Mouse (Mus musculus) hindbrain, embryonic 10.5 days (tissue): Measurements from ENCODE around the gene Ercc4. TPM values are rescaled to one million over a fixed set of nuclear protein-coding genes. Genes with fewer than 3 reads are reported as not detected.

Experiments used
- DNase-seq: peaks from one replicate; pipeline ENCODE4 v3.0.0-alpha.2; 2017; ENCODE audit warnings: low spot score
- H3K27ac ChIP-seq: fragments of 300-500 bp; sonication (generic); 2 replicates; pipeline ENCODE4 v1.5.1; 2016; ENCODE audit warnings: mild to moderate bottlenecking, moderate library complexity
- H3K27me3 ChIP-seq: fragments of 300-500 bp; sonication (generic); 2 replicates; pipeline ENCODE4 v1.6.1; 2016; ENCODE audit warnings: mild to moderate bottlenecking; ENCODE audit not compliant: poor library complexity, insufficient read depth, severe bottlenecking
- H3K36me3 ChIP-seq: fragments of 300-500 bp; sonication (generic); 2 replicates; pipeline ENCODE4 v1.6.1; 2016; ENCODE audit warnings: mild to moderate bottlenecking, moderate library complexity
- H3K4me1 ChIP-seq: fragments of 300-500 bp; sonication (generic); replicated peaks from 2 replicates; pipeline ENCODE4 v1.6.1; 2016; ENCODE audit warnings: mild to moderate bottlenecking
- H3K4me3 ChIP-seq: fragments of 300-500 bp; sonication (generic); 2 replicates; pipeline ENCODE4 v1.5.1; 2016; ENCODE audit warnings: mild to moderate bottlenecking, moderate library complexity
- H3K9me3 ChIP-seq: fragments of 300-500 bp; sonication (generic); 2 replicates; pipeline ENCODE4 v1.6.1; 2016; ENCODE audit warnings: mild to moderate bottlenecking, moderate library complexity
- WGBS: fragments of 180-500 bp; shearing (Covaris S2); methylation state at CpG from one replicate; pipeline ENCODE4 v1.1.7; 2016; 5-methylcytosine and 5-hydroxymethylcytosine counted together
- polyA plus RNA-seq: library from polyadenylated mRNA; unstranded; fragments of >200 nt; fragmentation: Nextera tagmentation; extraction: Ambion mirVana; gene quantifications from 2 replicates; pipeline ENCODE4 v1.2.1, GENCODE M21; 2016

Gene Ercc4
- polyA plus RNA-seq, 1 experiment from 2014 or later, result 12.8 TPM

DNA sequence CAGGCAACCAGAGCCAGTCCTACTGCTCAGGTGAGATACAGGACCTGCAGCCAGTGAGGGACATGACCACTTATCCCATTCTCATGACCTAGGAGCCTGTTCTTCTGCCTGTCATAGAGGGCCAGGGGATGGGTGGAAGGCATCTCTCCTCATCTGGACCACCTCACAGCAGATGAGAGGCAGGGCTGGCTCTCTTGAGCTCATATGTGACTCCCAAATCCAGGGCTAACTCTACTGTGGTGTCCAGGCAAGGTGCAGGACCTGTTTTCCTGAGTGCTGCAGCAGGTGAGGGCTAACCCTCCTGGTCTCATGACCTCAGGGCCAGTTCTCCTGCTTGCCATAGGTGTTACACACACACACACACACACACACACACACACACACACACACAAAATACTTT lies 44.9 kb downstream of the Ercc4 start:
- H3K36me3 ChIP-seq, result peaks cover 10% of the 10 kb centered on the region
- H3K4me1 ChIP-seq, result peaks cover 2% of the 10 kb centered on the region; the same call in 1 of the 2 replicates
- no peak overlapping the region for H3K27ac ChIP-seq
- DNase-seq, result no peak
- H3K27me3 ChIP-seq, result no peaks in the 10 kb centered on the region
- H3K4me3 ChIP-seq, result no peak overlapping the region
- H3K9me3 ChIP-seq, result no peaks in the 10 kb centered on the region

DNA sequence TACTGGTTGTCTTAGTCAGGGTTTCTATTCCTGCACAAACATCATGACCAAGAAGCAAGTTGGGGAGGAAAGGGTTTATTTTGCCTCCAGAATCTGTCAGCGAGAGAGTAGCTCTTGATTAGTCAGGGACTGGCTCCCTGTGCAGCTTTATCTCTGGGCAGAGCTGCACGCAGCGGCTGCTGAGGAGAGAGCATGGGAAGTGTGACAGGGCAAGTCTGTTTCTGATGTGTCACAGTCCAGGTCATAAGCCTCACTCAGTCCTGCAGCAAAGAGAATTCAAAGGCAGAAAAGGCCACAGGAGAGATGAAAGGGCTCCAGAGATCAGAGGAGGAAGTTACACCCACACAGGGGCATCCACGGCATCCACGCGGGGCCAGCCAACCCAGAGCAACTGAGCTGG lies 47.8 kb downstream of the Ercc4 start:
- DNase-seq, result no peak

DNA sequence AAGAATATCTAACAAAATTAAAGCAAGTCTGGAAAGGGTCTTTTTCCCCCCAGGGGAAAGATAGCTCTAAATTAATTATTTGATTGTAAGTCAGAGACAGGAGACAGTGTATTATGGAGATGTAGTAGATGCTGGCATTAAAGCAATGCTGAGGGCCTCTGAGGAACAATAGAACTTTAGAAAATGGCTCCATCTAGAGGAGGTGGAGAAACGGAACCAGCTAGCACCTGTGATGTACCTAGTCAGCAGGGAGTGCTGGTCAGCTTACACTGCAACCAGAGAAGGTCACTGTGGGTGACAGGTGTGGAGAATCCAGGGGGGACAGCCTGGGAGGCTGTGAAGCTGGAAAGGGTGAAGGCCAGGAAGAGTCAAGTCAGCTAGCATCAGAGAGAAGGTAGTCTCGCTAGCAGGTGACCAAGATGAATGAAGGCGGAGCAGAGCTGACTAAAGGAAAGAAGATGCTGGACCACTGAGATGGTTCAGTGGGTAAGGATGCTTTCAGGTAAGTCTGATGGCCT lies 48.7 kb downstream of the Ercc4 start:
- WGBS, result 68% methylated on average over 3 of the region's 3 CpGs
- H3K36me3 ChIP-seq, result 0 out of 2 replicates have a peak, but pooled peaks cover 1% of the 10 kb centered on the region
- H3K4me3 ChIP-seq, result no peak overlapping the region
- no peak for DNase-seq
- H3K4me1 ChIP-seq, result peaks cover 5% of the 10 kb centered on the region; the same call in 1 of the 2 replicates
- H3K9me3 ChIP-seq, result no peaks in the 10 kb centered on the region
- H3K27me3 ChIP-seq, result no peaks in the 10 kb centered on the region
- no peak overlapping the region for H3K27ac ChIP-seq

More for the DNA sequence above, 47.8 kb downstream of the Ercc4 start:
- 0 out of 2 replicates have a peak, but pooled peaks cover 3% of the 10 kb centered on the region for H3K36me3 ChIP-seq
- no peak overlapping the region for H3K4me3 ChIP-seq
- no peaks in the 10 kb centered on the region for H3K27me3 ChIP-seq
- H3K4me1 ChIP-seq, result peaks cover 5% of the 10 kb centered on the region; the same call in 1 of the 2 replicates
- H3K27ac ChIP-seq, result no peak overlapping the region
- H3K9me3 ChIP-seq, result no peaks in the 10 kb centered on the region
- WGBS, result 53% methylated on average over 6 of the region's 6 CpGs

DNA sequence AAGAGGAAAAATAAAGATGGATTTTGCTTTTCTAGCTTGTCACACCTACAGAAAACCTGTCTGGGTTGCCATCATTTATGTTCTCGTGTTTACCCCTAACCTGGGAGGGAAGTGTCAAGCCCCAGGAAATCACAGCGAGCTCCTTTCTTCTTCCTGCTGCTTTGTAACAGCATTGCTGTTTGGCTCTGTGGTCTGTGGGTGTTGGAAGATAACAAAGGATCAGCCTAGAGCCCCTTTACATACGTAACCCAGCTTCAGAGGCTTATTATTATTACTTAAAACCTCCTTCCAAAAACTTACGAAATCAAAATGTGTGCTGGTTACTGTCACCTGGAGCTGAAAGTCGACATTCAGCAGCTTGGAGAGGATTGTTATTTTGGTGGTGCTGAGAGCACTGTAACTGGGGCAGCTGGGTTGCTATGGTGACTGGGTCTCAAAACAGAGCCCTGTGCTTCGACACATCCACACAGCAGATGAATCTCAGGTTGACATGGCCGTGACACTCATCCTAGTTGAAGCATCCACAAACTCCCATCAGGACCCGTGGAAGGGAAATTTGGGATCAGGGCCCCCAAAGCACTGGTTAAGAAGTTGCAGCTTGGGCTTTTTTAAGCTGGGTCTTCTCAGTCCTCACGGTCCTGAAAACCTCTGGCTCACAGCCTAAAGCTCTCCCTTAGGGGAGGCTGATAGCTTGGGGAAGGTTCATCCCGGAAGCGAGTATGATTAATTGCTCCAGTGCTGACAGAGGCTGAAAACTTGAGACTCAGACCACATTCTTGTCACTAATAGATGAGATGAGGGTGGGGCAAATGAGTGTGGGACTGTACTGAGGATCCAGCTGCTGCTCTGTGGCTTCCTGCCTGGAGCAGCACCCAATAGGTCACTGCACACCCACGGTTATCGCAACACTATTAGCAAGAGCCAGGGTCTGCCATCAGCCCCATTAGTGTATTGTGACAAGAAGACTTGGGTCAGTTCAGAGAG lies 49.7 kb downstream of the Ercc4 start:
- Histone ChIP-seq H3K36me3 (no peaks in the 10 kb centered on the region), H3K27ac (no peak overlapping the region), H3K4me3 (no peak overlapping the region), H3K27me3 (no peaks in the 10 kb centered on the region), H3K9me3 (peaks cover 2% of the 10 kb centered on the region; the same call in 1 of the 2 replicates), H3K4me1 (peaks cover 5% of the 10 kb centered on the region; the same call in 1 of the 2 replicates)
- DNase-seq, result peak; percentile 14
- WGBS, result 49% methylated on average over 13 of the region's 13 CpGs

DNA sequence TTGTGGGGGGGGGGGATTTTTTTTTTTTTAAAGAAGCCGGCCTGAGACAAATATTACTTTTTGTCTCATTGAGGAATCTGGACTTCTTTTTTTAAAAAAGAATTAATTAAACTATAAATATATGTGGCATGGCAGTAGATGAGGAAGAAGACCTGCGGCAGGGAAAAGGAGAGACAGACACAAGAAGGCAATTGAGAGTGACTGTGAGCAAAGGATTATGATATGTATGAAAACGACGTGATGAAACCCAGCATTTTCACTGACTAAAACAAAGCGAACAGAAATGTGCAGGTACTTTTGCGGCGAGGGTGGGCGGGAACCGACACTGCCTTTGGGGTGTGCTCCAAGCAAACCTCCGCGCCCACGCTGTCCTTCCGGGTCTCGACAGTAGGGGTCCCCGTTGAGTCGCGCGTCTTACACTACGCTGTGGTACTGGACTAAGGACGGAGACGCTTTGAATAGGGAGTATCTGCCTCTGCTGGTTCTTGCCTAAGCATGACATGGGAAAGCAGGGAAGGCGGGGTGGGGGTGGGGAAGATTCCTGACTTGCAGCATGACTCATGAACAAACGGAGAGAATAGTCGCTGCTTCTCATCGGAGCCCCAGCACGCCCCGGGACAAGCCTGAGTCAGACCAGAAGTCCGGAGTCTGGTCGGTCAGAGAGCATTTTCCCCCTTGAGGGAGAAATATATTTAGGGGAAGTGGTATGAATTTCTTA lies 50.6 kb downstream of the Ercc4 start:
- no peak overlapping the region; the same call in 1 of the 2 replicates for H3K27ac ChIP-seq
- H3K4me3 ChIP-seq, result peak overlapping the region; percentile 41
- no peaks in the 10 kb centered on the region for H3K36me3 ChIP-seq
- WGBS, result 7% methylated on average over 29 of the region's 29 CpGs
- peaks cover 5% of the 10 kb centered on the region; the same call in 1 of the 2 replicates for H3K4me1 ChIP-seq
- no peaks in the 10 kb centered on the region for H3K27me3 ChIP-seq
- H3K9me3 ChIP-seq, result peaks cover 4% of the 10 kb centered on the region; the same call in 1 of the 2 replicates
- DNase-seq, result peak; percentile 93

DNA sequence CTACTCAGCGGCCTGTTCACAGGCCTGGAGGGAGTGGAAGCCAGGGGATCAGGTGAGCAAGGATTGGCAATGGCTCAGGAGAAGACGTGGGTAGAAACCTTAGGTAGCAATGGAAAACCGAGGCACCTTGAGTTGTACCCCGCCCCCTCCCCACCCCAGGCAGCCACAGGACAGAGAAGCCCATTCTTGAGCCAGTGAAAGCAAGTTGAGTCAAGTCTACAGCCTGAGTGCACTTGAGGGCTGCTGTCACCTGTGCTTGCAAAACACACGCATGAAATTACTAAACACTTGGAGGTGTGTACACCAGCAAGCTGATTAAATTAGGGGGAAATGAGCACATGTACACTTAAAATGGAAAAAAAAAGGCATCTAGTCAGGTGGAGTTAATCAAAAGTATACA lies 52.0 kb downstream of the Ercc4 start:
- WGBS, result 78% methylated on average over 5 of the region's 5 CpGs
- Histone ChIP-seq H3K9me3 (peaks cover 11% of the 10 kb centered on the region; the same call in 1 of the 2 replicates), H3K36me3 (no peaks in the 10 kb centered on the region), H3K27ac (no peak overlapping the region), H3K4me1 (peaks cover 5% of the 10 kb centered on the region; the same call in 1 of the 2 replicates), H3K4me3 (no peak overlapping the region), H3K27me3 (no peaks in the 10 kb centered on the region)
- DNase-seq, result no peak

DNA sequence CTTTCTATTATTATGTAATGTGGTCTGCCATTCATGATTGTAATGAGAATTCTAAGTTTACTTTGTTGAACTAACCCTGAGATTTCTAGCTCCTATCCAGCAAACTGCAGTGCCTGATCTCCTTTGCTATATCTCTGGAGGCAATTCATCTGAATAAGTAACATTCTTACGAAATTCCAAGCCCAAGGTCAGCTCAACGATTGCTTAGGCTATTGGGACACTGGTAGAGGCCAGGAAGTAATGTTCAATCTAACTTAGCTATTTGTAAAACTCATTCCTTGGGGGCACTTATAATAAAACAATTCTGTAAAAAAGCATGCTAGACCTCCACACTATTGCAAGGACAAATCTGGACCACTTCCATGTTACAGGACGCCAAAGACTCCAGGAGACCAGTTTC lies 58.2 kb downstream of the Ercc4 start:
- Histone ChIP-seq H3K27ac (no peak overlapping the region), H3K36me3 (no peaks in the 10 kb centered on the region), H3K4me1 (no peaks in the 10 kb centered on the region), H3K9me3 (peaks cover 30% of the 10 kb centered on the region; the same call in 1 of the 2 replicates), H3K4me3 (no peak overlapping the region), H3K27me3 (no peaks in the 10 kb centered on the region)
- WGBS, result 84% methylated on average over 3 of the region's 3 CpGs
- no peak for DNase-seq

DNA sequence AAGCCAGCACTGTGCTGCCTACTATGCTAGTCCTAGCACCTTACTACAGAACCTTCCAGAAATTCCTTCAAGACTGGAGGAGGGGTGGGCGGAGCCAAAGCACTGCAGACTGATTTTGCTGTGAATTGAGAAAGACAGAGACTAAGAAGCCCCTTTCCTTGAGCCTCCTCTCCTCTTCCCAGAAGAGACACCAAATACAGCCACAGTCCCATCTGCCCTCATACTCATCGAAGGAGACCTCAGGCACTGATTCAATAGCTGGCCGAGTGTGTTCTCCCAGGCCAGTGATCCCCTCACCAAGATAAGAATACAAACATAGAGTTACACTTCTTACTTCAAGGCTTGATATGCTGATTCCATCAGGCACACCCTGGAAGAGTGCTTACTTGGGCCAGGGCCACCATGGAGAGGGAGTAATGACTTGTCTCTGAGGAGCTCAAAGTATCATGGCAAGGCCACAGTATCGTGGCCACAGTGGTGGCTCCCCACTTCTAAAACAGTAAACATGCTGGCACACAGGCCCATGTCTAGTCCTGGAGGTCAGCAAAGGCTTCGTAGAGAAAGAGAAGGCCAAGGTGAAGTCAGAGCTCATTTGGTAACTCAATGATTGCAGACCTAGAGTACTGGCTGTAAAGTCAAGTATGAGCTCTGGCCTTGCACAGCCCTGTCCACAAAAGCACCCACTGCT lies 63.7 kb downstream of the Ercc4 start:
- Histone ChIP-seq H3K4me1 (no peaks in the 10 kb centered on the region), H3K27me3 (no peaks in the 10 kb centered on the region), H3K27ac (no peak overlapping the region), H3K36me3 (no peaks in the 10 kb centered on the region), H3K9me3 (peaks cover 2% of the 10 kb centered on the region; the same call in 1 of the 2 replicates), H3K4me3 (no peak overlapping the region)
- no peak for DNase-seq
- 90% methylated on average over 5 of the region's 5 CpGs for WGBS

DNA sequence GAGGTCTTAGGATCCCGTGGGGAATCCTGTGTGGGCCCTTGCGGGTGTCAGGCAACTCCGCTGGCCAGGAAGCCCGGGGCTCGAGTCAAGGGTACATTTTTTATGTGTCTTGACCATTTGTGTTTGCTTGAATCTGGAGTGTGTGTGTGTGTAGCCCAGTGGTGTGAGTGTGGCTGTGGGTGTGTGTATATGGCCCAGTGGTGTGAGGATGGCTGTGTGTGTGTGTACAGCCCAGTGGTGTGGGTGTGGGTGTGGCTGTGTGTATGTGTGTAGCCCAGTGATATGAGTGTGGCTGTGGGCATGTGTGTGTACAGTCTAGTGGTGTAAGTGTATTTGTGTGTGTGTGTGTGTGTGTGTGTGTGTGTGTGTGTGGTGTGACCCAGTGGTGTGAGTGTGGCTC lies 73.0 kb downstream of the Ercc4 start:
- H3K9me3 ChIP-seq, result peaks cover 12% of the 10 kb centered on the region
- no peaks in the 10 kb centered on the region for H3K4me1 ChIP-seq
- no peak for DNase-seq
- WGBS, result 95% methylated on average over 5 of the region's 5 CpGs
- no peak overlapping the region for H3K4me3 ChIP-seq
- H3K27ac ChIP-seq, result no peak overlapping the region
- H3K36me3 ChIP-seq, result no peaks in the 10 kb centered on the region
- H3K27me3 ChIP-seq, result no peaks in the 10 kb centered on the region

DNA sequence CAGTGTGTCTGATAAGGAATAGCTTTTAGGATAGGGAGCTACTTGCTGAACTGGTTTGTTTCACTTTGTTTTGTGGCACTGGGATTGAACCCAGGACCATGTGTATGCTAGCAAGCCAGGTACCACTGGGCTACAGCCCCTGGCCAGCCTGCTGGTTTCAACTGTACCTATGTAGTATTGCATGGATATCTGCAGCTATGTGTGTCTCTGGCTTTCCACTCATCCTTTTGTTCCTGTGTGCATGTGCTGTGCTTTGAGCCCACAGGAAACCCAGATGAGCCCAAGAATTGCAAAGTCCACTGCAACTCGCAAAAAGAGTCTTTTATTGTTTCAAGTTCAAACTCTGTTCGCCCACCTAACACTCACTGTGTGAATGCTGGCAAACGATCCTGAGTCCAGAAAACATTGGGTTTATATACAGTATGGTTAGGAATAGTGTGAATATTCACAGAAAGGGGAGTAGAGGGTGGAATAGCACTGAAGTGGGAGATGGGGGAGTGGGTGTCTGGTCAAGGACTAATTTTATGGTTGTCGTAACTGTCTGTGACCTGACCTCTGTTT lies 73.8 kb downstream of the Ercc4 start:
- Histone ChIP-seq H3K36me3 (no peaks in the 10 kb centered on the region), H3K27ac (no peak overlapping the region), H3K4me1 (no peaks in the 10 kb centered on the region), H3K27me3 (no peaks in the 10 kb centered on the region), H3K4me3 (no peak overlapping the region), H3K9me3 (peaks cover 12% of the 10 kb centered on the region)
- no peak for DNase-seq
- WGBS, result 90% methylated on average over 4 of the region's 4 CpGs

DNA sequence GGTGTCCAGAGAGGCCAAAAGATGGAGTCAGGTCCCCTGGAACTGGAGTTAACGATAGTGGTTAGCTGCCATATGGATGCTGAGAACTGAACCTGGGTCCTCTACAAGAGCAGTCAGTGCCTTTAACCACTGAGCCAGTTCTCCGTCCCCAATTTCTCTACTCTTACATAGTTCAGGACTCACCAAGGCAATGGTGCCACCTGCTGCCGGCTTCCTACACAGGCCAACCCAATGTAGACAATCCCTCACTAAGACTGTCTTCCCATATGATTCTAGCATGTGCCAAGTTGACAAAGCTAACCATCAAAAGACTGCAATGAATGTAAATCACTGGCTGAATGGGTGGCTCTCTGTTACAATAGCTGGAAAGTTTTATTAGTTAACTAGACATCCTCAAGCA lies 74.9 kb downstream of the Ercc4 start:
- H3K4me3 ChIP-seq, result no peak overlapping the region
- DNase-seq, result no peak
- no peak overlapping the region for H3K27ac ChIP-seq
- peaks cover 3% of the 10 kb centered on the region for H3K4me1 ChIP-seq
- no peaks in the 10 kb centered on the region for H3K27me3 ChIP-seq
- 88% methylated on average over 3 of the region's 3 CpGs for WGBS
- no peaks in the 10 kb centered on the region for H3K36me3 ChIP-seq
- peaks cover 12% of the 10 kb centered on the region for H3K9me3 ChIP-seq
